Mouse (Mus musculus): ENCODE measurements around the gene Nsf. TPM values are rescaled to one million over a fixed set of nuclear protein-coding genes. Genes with fewer than 3 reads are reported as not detected.

Gene Nsf
- polyA plus RNA-seq, 1 experiment from 2014 or later, result 55.1 TPM

DNA sequence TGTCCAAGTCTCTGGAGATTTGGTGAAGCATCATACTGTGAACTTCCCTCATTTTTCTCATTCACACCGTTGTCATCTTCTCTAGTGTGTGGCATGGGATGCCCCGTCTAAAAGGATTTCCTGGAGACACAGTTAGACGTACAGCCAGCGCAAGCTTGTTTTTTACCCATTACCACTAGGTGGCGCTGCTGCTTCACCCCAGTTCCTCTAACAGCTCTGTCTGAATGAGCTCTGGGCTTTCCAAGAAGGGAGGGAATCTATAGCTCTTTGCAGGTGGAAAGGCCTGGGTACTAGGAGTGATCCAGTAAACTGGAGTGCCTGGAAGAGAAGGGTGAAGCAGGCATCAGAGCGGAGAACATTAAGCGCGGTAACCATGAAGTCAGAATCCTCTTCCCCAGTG lies 33.6 kb upstream of the Nsf start:
- WGBS, result 36% methylated on average over 8 of the region's 8 CpGs
- Histone ChIP-seq H3K4me3 (ENCODE audit: low read length) (no peak overlapping the region), H3K9ac (ENCODE audit: low read length) (no peak overlapping the region), H3K36me3 (ENCODE audit: control insufficient read depth, insufficient read depth, low read length) (peaks cover 11% of the 10 kb centered on the region), H3K27ac (ENCODE audit: low read length) (no peak overlapping the region), H3K9me3 (ENCODE audit: control insufficient read depth, low read length) (no peaks in the 10 kb centered on the region), H3K4me2 (ENCODE audit: low read depth, low read length) (no peak overlapping the region), H3K27me3 (ENCODE audit: control insufficient read depth, insufficient read depth, low read depth, low read length) (no peaks in the 10 kb centered on the region), H3K4me1 (replicated peaks; ENCODE audit: control insufficient read depth, insufficient read depth, low read length) (no peaks in the 10 kb centered on the region)
- ATAC-seq (ENCODE audit: low read depth), result peak; percentile 53; the same call in 1 of the 2 replicates

DNA sequence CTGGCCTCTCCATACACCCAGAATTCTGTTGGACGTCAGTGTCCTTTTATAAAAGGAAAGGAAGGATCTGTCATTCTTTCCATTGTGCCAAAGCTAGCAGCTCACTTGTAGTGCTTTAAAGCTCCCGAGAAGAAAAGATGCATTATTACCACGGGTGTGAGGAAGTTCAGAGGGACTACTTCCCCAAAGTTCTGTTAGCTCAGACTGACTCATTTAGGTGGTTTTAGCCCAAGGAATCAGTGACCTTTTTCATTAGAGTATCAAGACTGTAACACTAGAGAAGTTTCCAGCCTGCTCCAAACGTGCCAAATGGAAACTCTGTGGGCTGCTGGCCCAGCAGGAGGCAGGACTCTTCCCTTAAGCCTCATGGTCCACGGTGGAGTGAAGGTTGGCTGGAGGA lies 30.2 kb upstream of the Nsf start:
- no peak overlapping the region for H3K4me2 ChIP-seq (ENCODE audit: low read depth, low read length)
- H3K36me3 ChIP-seq (ENCODE audit: control insufficient read depth, insufficient read depth, low read length), result peaks cover 14% of the 10 kb centered on the region
- H3K9ac ChIP-seq (ENCODE audit: low read length), result no peak overlapping the region
- no peaks in the 10 kb centered on the region for H3K9me3 ChIP-seq (ENCODE audit: control insufficient read depth, low read length)
- H3K4me3 ChIP-seq (ENCODE audit: low read length), result no peak overlapping the region
- no peak for ATAC-seq (ENCODE audit: low read depth)
- no peaks in the 10 kb centered on the region for H3K27me3 ChIP-seq (ENCODE audit: control insufficient read depth, insufficient read depth, low read depth, low read length)
- 53% methylated on average over 5 of the region's 5 CpGs for WGBS
- no peak overlapping the region for H3K27ac ChIP-seq (ENCODE audit: low read length)
- no peaks in the 10 kb centered on the region for H3K4me1 ChIP-seq (replicated peaks; ENCODE audit: control insufficient read depth, insufficient read depth, low read length)

DNA sequence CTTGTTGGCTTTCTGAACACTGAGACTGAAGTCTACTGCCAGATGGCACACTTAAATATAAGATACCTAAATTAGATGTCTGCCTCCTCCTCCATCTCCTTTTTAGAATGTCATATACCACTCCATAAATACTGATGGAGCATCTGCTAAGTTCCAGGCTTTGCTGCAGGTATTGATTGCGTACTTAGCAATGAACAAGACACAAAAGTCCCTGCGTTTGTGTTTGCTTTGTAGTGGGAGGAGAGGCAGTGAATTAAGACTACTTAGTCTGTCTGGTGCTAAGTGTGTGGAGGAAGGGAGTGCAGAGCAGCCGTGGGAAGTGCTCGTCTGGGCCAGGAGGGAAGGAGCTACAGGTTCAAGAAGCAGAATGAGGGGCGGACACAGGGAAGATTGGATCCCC lies 28.0 kb upstream of the Nsf start:
- H3K27ac ChIP-seq (ENCODE audit: low read length), result no peak overlapping the region
- WGBS, result 64% methylated on average over 5 of the region's 5 CpGs
- no peak for ATAC-seq (ENCODE audit: low read depth)
- H3K4me2 ChIP-seq (ENCODE audit: low read depth, low read length), result no peak overlapping the region
- H3K4me3 ChIP-seq (ENCODE audit: low read length), result no peak overlapping the region
- no peaks in the 10 kb centered on the region for H3K9me3 ChIP-seq (ENCODE audit: control insufficient read depth, low read length)
- no peaks in the 10 kb centered on the region for H3K27me3 ChIP-seq (ENCODE audit: control insufficient read depth, insufficient read depth, low read depth, low read length)
- no peaks in the 10 kb centered on the region for H3K4me1 ChIP-seq (replicated peaks; ENCODE audit: control insufficient read depth, insufficient read depth, low read length)
- peaks cover 21% of the 10 kb centered on the region for H3K36me3 ChIP-seq (ENCODE audit: control insufficient read depth, insufficient read depth, low read length)
- no peak overlapping the region for H3K9ac ChIP-seq (ENCODE audit: low read length)

DNA sequence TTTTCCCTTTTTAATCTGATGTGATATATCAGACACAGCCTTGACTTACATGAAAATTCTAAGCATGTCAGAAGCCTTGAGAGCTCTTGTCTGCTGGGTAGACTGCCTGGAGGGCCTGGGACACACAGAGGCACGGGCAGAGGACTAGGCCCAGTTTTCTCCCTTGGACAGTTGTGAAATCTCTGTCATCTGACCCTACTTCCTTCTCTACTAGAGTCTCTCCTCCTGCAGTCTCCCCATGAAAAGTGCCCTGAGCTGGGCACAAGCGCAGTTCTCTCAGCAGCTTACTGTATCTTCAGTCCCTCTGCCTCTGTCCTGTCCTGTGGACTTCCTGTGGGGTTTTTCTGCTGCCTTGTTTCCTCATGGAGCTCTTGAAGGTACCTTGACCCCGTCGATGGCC lies 25.5 kb upstream of the Nsf start:
- 80% methylated on average over 4 of the region's 4 CpGs for WGBS

DNA sequence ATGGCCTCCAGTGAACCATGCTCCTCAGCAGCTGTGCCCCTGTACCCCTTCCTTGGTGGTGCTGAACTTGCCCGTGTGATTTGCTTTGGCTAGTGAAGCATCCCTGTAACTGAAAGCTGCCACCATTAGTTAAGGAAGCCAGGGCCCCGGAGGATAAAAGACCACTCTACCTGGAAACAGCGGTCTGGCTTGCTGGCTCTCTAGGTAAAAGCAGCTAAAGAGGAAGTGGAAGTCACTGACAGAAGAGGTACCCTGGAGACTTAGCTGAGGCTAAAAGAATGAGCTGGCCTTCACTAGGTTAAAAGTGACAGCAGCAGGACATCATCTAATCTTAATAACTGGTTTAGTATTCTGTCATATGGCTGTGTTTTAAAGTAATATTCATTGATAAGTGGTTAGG lies 17.0 kb upstream of the Nsf start:
- Histone ChIP-seq H3K9me3 (ENCODE audit: control insufficient read depth, low read length) (no peaks in the 10 kb centered on the region), H3K4me1 (replicated peaks; ENCODE audit: control insufficient read depth, insufficient read depth, low read length) (peaks cover 10% of the 10 kb centered on the region), H3K27me3 (ENCODE audit: control insufficient read depth, insufficient read depth, low read depth, low read length) (no peaks in the 10 kb centered on the region), H3K36me3 (ENCODE audit: control insufficient read depth, insufficient read depth, low read length) (peaks cover 16% of the 10 kb centered on the region), H3K27ac (ENCODE audit: low read length) (no peak overlapping the region), H3K4me3 (ENCODE audit: low read length) (no peak overlapping the region), H3K9ac (ENCODE audit: low read length) (no peak overlapping the region), H3K4me2 (ENCODE audit: low read depth, low read length) (no peak overlapping the region)
- WGBS, result 84% methylated on average over 3 of the region's 3 CpGs
- no peak for ATAC-seq (ENCODE audit: low read depth)

More for the DNA sequence above, 25.5 kb upstream of the Nsf start:
- no peaks in the 10 kb centered on the region for H3K27me3 ChIP-seq (ENCODE audit: control insufficient read depth, insufficient read depth, low read depth, low read length)
- H3K36me3 ChIP-seq (ENCODE audit: control insufficient read depth, insufficient read depth, low read length), result peaks cover 25% of the 10 kb centered on the region
- H3K9ac ChIP-seq (ENCODE audit: low read length), result no peak overlapping the region
- ATAC-seq (ENCODE audit: low read depth), result no peak
- no peak overlapping the region for H3K4me2 ChIP-seq (ENCODE audit: low read depth, low read length)
- no peaks in the 10 kb centered on the region for H3K4me1 ChIP-seq (replicated peaks; ENCODE audit: control insufficient read depth, insufficient read depth, low read length)
- H3K27ac ChIP-seq (ENCODE audit: low read length), result no peak overlapping the region
- H3K9me3 ChIP-seq (ENCODE audit: control insufficient read depth, low read length), result no peaks in the 10 kb centered on the region
- no peak overlapping the region for H3K4me3 ChIP-seq (ENCODE audit: low read length)

DNA sequence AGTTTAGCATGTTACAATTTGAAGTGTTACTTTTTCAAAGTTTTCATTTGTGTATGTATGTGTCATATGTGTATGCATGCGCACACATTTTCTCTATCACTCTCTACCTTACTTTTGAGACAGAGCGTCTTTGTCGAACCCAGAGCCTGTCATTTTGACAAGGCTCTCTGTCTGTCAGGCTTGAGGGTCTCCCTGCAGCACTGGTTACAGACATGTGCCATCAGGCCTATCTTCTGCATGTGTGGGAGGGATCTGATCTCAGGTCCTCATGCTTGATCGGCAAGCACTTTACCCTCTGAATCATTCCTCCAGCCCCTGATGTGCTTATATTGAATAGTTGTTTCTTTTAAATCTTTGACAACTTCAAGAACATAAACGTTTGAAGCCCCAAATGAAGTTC lies 15.4 kb upstream of the Nsf start:
- ATAC-seq (ENCODE audit: low read depth), result no peak
- Histone ChIP-seq H3K9me3 (ENCODE audit: control insufficient read depth, low read length) (no peaks in the 10 kb centered on the region), H3K4me1 (replicated peaks; ENCODE audit: control insufficient read depth, insufficient read depth, low read length) (peaks cover 10% of the 10 kb centered on the region), H3K4me2 (ENCODE audit: low read depth, low read length) (no peak overlapping the region), H3K27me3 (ENCODE audit: control insufficient read depth, insufficient read depth, low read depth, low read length) (no peaks in the 10 kb centered on the region), H3K9ac (ENCODE audit: low read length) (no peak overlapping the region), H3K4me3 (ENCODE audit: low read length) (no peak overlapping the region), H3K27ac (ENCODE audit: low read length) (no peak overlapping the region), H3K36me3 (ENCODE audit: control insufficient read depth, insufficient read depth, low read length) (peaks cover 10% of the 10 kb centered on the region; the same call in 1 of the 2 replicates)
- 84% methylated on average over 5 of the region's 5 CpGs for WGBS

DNA sequence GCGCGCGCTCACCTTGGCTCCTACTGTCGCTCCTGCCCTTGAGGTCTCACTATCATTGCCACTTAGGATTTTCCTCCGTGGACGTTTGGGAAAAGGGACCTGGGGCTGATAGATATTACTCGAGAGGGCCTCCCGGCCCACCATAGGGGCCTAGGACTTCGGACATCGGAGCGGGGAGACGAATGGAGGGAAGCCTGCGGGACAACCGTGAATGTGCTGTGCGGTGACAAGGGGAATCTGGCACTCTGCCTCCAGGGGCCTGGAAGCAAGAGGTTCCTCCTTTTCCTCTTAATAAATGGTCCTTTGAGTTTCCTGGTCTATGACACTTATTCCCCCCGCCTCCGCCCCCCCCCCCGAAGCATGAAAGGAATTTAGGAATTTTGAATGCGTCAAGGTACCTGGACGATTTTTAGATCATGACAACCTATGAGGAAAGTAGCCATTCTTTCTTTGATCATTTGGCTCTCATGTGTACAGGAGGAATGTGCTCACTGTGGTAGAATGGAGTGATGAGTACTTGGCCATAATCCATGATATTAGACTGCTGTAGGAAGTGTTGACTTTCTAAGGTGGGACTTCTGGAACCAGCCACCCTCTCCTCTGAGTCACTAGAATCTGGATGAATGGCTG lies 13.4 kb upstream of the Nsf start:
- under 1% methylated on average over 20 of the region's 20 CpGs for WGBS
- peaks cover 10% of the 10 kb centered on the region for H3K4me1 ChIP-seq (replicated peaks; ENCODE audit: control insufficient read depth, insufficient read depth, low read length)
- peak overlapping the region; percentile 96 for H3K4me3 ChIP-seq (ENCODE audit: low read length)
- no peaks in the 10 kb centered on the region for H3K27me3 ChIP-seq (ENCODE audit: control insufficient read depth, insufficient read depth, low read depth, low read length)
- H3K9me3 ChIP-seq (ENCODE audit: control insufficient read depth, low read length), result no peaks in the 10 kb centered on the region
- peak overlapping the region; percentile 83 for H3K4me2 ChIP-seq (ENCODE audit: low read depth, low read length)
- H3K9ac ChIP-seq (ENCODE audit: low read length), result peak overlapping the region; percentile 90
- H3K27ac ChIP-seq (ENCODE audit: low read length), result peak overlapping the region; percentile 97
- ATAC-seq (ENCODE audit: low read depth), result no peak
- peaks cover 3% of the 10 kb centered on the region; the same call in 1 of the 2 replicates for H3K36me3 ChIP-seq (ENCODE audit: control insufficient read depth, insufficient read depth, low read length)

DNA sequence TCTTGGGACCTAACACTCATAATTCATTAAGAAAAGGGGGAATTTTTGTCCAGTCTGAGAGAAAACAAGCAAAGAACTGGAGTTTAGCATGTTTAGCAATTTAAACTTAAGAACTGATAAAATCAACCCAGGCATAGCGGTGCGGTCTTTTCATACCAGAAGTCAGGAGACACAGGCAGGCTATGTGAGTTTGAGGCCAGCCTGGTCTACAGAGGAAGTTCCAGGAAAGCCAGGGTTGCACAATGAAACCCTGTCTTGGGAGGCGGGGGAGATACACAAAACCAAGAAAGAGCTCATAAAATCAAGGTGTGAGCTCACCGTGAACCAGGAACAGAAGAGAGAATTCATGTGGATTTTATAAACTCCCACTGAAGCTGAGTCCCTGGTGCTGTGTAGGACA lies 3.0 kb upstream of the Nsf start:
- Histone ChIP-seq H3K9me3 (ENCODE audit: control insufficient read depth, low read length) (no peaks in the 10 kb centered on the region), H3K4me3 (ENCODE audit: low read length) (no peak overlapping the region), H3K27ac (ENCODE audit: low read length) (no peak overlapping the region), H3K4me2 (ENCODE audit: low read depth, low read length) (no peak overlapping the region), H3K36me3 (ENCODE audit: control insufficient read depth, insufficient read depth, low read length) (no peaks in the 10 kb centered on the region), H3K4me1 (replicated peaks; ENCODE audit: control insufficient read depth, insufficient read depth, low read length) (peaks cover 8% of the 10 kb centered on the region), H3K27me3 (ENCODE audit: control insufficient read depth, insufficient read depth, low read depth, low read length) (no peaks in the 10 kb centered on the region), H3K9ac (ENCODE audit: low read length) (no peak overlapping the region)
- ATAC-seq (ENCODE audit: low read depth), result no peak
- WGBS, result 89% methylated on average over 4 of the region's 4 CpGs

DNA sequence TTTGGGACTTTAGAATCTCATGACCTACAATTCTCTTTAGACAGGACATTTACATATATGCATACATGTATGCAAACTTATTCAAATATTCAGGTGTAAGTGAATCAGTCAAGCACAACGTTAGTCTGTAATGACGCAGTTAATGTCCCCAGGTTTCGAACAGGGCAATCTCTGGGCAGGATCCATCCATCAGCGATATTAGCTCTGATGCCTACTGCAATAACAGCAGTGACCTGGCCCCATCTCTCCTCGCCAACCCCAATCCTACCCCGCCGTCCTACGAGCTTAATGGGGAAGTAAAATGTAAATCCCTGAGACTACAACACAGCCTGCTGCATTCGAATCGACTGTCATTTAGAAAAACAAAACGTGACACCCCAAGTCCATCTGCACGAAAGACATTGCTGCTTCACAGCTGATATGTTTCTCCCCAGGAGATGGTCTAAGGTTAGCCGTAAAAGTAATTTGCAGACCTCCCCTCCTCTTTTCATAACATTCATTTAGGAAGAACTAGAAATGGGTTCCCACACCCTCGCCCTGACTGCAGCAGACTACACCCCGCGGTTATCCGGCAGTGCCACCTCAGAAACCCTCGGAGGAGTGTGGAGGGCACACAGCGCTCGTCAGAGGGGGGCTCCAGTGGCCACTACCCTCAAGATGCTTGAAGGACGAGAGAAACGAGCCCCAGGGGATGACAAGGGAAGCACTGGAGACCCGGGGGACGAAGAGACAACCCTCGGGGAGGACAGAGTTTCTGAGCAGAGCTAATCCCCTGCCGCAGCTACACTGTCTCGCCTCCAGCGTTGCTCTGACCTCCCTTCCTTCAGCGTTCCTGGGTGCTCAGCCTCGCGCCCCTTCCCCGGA lies 592 bp downstream of the Nsf start:
- H3K4me2 ChIP-seq (ENCODE audit: low read depth, low read length), result peak overlapping the region; percentile 91
- peaks cover 8% of the 10 kb centered on the region for H3K4me1 ChIP-seq (replicated peaks; ENCODE audit: control insufficient read depth, insufficient read depth, low read length)
- H3K27me3 ChIP-seq (ENCODE audit: control insufficient read depth, insufficient read depth, low read depth, low read length), result no peaks in the 10 kb centered on the region
- H3K27ac ChIP-seq (ENCODE audit: low read length), result peak overlapping the region; percentile 68
- 2% methylated on average over 31 of the region's 32 CpGs for WGBS
- H3K9ac ChIP-seq (ENCODE audit: low read length), result peak overlapping the region; percentile 97
- peak; percentile 73 for ATAC-seq (ENCODE audit: low read depth)
- no peaks in the 10 kb centered on the region for H3K36me3 ChIP-seq (ENCODE audit: control insufficient read depth, insufficient read depth, low read length)
- no peaks in the 10 kb centered on the region for H3K9me3 ChIP-seq (ENCODE audit: control insufficient read depth, low read length)
- peak overlapping the region; percentile 89 for H3K4me3 ChIP-seq (ENCODE audit: low read length)

All from lung, embryonic 16.5 days (tissue).